Mouse (Mus musculus) liver, embryonic 18 days (tissue): ENCODE measurements around the gene Cnn3. TPM values are rescaled to one million over a fixed set of nuclear protein-coding genes. Genes with fewer than 3 reads are reported as not detected.

Experiments
- polyA plus RNA-seq: library from polyadenylated mRNA; depleted of rRNA; stranded (reverse); fragments of >200 nt; gene quantifications from 2 replicates; pipeline ENCODE4 v1.2.3, GENCODE M21; 2012; rRNA removed

The Cnn3 gene
- 93.9 and 103 TPM in 2 replicates for polyA plus RNA-seq

DNA sequence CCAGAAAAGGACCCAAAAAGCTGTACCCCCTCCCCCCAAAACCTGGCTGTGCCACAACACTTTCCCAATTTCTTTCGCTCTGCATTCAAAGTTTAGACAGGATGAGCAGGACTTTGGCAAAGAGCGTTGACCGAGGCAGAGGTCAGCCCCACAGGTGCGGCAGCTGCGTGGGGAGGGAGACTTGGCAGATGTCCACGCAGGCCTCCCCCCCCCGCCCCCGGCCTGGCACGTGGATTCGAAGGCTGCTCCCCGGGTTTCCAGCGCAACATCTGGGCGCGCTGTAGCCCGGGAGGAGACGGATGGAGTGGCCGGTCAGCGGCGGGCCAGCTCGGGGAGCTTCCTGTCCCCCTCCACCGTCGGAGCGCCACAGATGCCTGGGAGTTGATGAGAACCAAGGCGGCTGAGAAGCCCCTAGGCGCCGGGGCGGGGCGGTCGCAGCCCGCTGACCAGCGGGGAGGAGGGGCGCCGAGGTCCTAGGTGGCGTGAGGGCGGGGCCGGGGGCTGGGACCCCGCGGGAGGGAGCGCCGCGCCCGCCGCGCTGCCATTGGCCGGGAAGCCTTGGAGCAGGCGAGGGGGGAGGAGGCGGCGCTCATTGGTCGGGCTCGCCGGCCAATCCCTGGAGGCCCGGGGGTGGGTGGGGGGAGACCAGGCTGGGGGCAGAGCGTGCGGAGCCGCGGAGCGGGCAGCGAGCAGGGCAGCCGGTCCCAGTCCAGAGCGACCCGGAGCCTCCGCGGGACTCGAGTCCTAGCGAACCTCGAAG, at the start of gene Cnn3:
TSS of gene Cnn3 (plus strand) at position 637 of the 760 bp plus-strand sequence.

Other genes starting within 250 kb of the Cnn3 start
- 12.6 TPM in 2 replicates for gene Tmem56, start 143.4 kb upstream of the Cnn3 start, polyA plus RNA-seq
- 10.2 and 10.7 TPM in 2 replicates for gene Alg14, start 134.7 kb upstream of the Cnn3 start, polyA plus RNA-seq
- 13.3 and 14.8 TPM in 2 replicates for gene Slc44a3, start 105.9 kb downstream of the Cnn3 start, polyA plus RNA-seq
- gene 4930432M17Rik, start 244.3 kb downstream of the Cnn3 start, polyA plus RNA-seq: not detected in 2 replicates